Mouse (Mus musculus) layer of hippocampus, postnatal 14 days (tissue): ENCODE measurements at regions not wholly inside any gene's neighbourhood (a gene's known extent, or its start where the extent isn't known, plus 50 kb on each side); places are given as distances from the start of the nearest gene placed in this dataset.

Source experiments
- DNase-seq, 2 experiments: peaks; one replicate each; pipeline ENCODE4 v3.0.0; 2021 to 2022; ENCODE audit warnings: low spot score in 2 of 2, mixed read lengths in 1 of 2

- DNase-seq: no peak
Observed at GRCm38 (mm10) chr3:82781464-82781863, 94.8 kb downstream of the Rbm46 start.

- no peak for DNase-seq
Observed at GRCm38 (mm10) chr3:82770512-82771270, 105.6 kb downstream of the Rbm46 start.

GRCm38 (mm10) chr3:82767484-82767883 lies 108.8 kb downstream of the Rbm46 start:
- no peak for DNase-seq

- DNase-seq: no peak
Observed at GRCm38 (mm10) chr3:82759946-82760345, 116.3 kb downstream of the Rbm46 start.

GRCm38 (mm10) chr3:82758967-82759366 lies 117.3 kb downstream of the Rbm46 start:
- no peak for DNase-seq

- DNase-seq: peak; percentile 31 to 39
Observed at GRCm38 (mm10) chr3:82725546-82725945, 150.7 kb downstream of the Rbm46 start.

GRCm38 (mm10) chr3:82707628-82708027 lies 159.7 kb upstream of the Npy2r start:
- no peak for DNase-seq

GRCm38 (mm10) chr3:82692131-82692530 lies 144.2 kb upstream of the Npy2r start:
- DNase-seq: no peak

GRCm38 (mm10) chr3:82656159-82656874 lies 108.4 kb upstream of the Npy2r start:
- DNase-seq: no peak

GRCm38 (mm10) chr3:82652346-82652745 lies 104.5 kb upstream of the Npy2r start:
- peak; percentile 28 to 62 for DNase-seq

GRCm38 (mm10) chr3:82640052-82640451 lies 92.2 kb upstream of the Npy2r start:
- DNase-seq: no peak

GRCm38 (mm10) chr3:82636666-82637065 lies 88.8 kb upstream of the Npy2r start:
- peak; percentile 18 to 71 for DNase-seq

- DNase-seq: no peak
Observed at GRCm38 (mm10) chr3:82620418-82621003, 72.6 kb upstream of the Npy2r start.

GRCm38 (mm10) chr3:82619371-82619770 lies 71.5 kb upstream of the Npy2r start:
- no peak for DNase-seq

- DNase-seq: no peak
Observed at GRCm38 (mm10) chr3:82601880-82602279, 54.0 kb upstream of the Npy2r start.

GRCm38 (mm10) chr3:82598656-82599055 lies 50.8 kb upstream of the Npy2r start:
- peak in 1 of 2 experiments; percentile 9 for DNase-seq
